Mouse (Mus musculus): ENCODE data around the gene Cdk2ap1. TPM values are rescaled to one million over a fixed set of nuclear protein-coding genes. Genes with fewer than 3 reads are reported as not detected.
"Not testable (repeated sequence)": the region's sequence is repeated elsewhere in the genome, so short reads cannot be mapped to it uniquely, and the experiment has no call there.

Gene Cdk2ap1
- polyA plus RNA-seq, 1 experiment from 2014 or later: 61.2 TPM

DNA sequence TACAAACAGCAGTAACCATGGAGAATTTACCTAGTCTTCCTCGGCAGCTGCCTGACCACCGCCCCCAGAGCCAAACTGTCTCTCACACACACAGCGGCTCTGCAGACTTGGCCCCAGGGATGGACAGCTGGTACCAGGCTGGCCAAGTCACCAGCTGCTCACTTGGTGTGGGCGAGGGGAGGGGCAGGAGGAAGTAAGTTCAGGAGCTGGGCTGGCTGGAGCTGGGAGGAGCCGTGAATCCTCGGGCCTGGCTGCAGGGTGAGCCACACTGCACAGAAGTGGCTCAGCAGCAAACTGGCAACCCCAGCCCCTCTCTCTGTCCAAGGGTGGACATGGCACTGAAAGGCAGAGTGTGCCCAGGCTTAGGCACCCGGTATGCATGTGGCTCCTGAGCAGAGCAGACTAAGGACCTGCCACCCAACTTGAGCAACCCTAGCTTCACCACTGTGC, 11.7 kb downstream of the Cdk2ap1 start:
- Histone ChIP-seq H3K4me3 (peak overlapping the region; percentile 100), H3K9me3 (replicated peaks) (no peaks in the 10 kb centered on the region), H3K4me2 (peak overlapping the region; percentile 88), H3K36me3 (peaks cover 33% of the 10 kb centered on the region), H3K27ac (ENCODE audit: poor library complexity, severe bottlenecking) (peak overlapping the region; percentile 99), H3K9ac (peak overlapping the region; percentile 100), H3K4me1 (replicated peaks) (peaks cover 29% of the 10 kb centered on the region), H3K27me3 (replicated peaks) (no peaks in the 10 kb centered on the region)
- WGBS: 38% methylated on average over 7 of the region's 7 CpGs
- peak; percentile 16; the same call in 1 of the 2 replicates for ATAC-seq (ENCODE audit: insufficient number of reproducible peaks, low FRiP score)

DNA sequence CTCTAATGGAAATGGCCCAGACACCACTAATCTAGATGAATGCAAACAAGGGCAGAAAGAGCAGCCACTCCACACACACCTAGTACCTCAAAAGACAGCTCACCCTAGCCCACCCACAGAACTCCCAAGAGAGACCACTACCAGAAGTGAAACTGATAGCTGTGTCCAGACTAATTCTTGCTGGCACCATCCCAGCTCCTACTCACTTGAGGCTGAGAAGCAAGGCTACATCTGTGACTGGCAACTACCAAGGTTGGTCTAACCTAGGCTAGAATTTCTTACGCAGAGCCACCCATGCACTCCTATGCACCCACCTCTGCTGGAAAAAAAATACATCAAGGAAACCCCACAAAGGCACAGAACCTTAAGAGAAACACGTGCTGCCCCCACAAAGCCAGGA, 12.5 kb downstream of the Cdk2ap1 start:
- 86% methylated on average over 2 of the region's 2 CpGs for WGBS
- Histone ChIP-seq H3K4me2 (peak overlapping the region; percentile 88; the same call in 1 of the 2 replicates), H3K4me1 (replicated peaks) (peaks cover 29% of the 10 kb centered on the region), H3K27me3 (replicated peaks) (no peaks in the 10 kb centered on the region), H3K27ac (ENCODE audit: poor library complexity, severe bottlenecking) (peak overlapping the region; percentile 99; the same call in 1 of the 2 replicates), H3K9me3 (replicated peaks) (no peaks in the 10 kb centered on the region), H3K4me3 (no peak overlapping the region), H3K36me3 (peaks cover 35% of the 10 kb centered on the region), H3K9ac (peak overlapping the region; percentile 100)
- no peak for ATAC-seq (ENCODE audit: insufficient number of reproducible peaks, low FRiP score)

- ATAC-seq (ENCODE audit: insufficient number of reproducible peaks, low FRiP score): no peak
- WGBS: 93% methylated on average over 17 of the region's 17 CpGs
- H3K4me3 ChIP-seq: no peak overlapping the region
Measured at GRCm38 (mm10) chr5:124349196-124349595, 13.7 kb downstream of the Cdk2ap1 start.

DNA sequence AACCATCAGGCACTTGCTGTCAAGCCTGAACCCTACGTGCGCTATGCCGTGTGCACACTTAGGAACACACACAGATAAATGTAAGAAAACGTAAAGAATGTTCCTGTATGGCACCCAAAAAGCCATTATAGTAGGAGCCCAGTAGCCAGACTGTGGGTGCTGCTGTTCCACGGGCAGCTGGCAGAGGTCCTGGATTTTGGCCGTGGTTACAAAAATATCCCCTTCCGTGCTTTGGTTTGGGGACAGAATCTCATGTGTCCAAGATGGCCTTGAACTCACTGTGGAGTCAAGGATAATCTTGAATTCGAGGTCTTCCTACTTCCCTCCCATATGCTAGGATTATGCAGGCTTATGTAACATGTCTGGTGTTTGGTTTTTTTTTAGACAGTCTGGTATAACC, 20.0 kb downstream of the Cdk2ap1 start:
- H3K36me3 ChIP-seq: peaks cover 40% of the 10 kb centered on the region
- H3K4me1 ChIP-seq (replicated peaks): peaks cover 30% of the 10 kb centered on the region
- no peak overlapping the region for H3K9ac ChIP-seq
- no peaks in the 10 kb centered on the region for H3K9me3 ChIP-seq (replicated peaks)
- no peak overlapping the region for H3K4me2 ChIP-seq
- 82% methylated on average over 8 of the region's 8 CpGs for WGBS
- no peaks in the 10 kb centered on the region for H3K27me3 ChIP-seq (replicated peaks)
- no peak overlapping the region for H3K4me3 ChIP-seq
- ATAC-seq (ENCODE audit: insufficient number of reproducible peaks, low FRiP score): no peak
- H3K27ac ChIP-seq (ENCODE audit: poor library complexity, severe bottlenecking): no peak overlapping the region

More at GRCm38 (mm10) chr5:124349196-124349595, 13.7 kb downstream of the Cdk2ap1 start:
- no peak overlapping the region for H3K4me2 ChIP-seq
- peaks cover 46% of the 10 kb centered on the region for H3K36me3 ChIP-seq
- peaks cover 29% of the 10 kb centered on the region for H3K4me1 ChIP-seq (replicated peaks)
- 0 out of 2 replicates have a peak overlapping the region, but pooled peaks have one; percentile 5 for H3K27ac ChIP-seq (ENCODE audit: poor library complexity, severe bottlenecking)
- H3K27me3 ChIP-seq (replicated peaks): no peaks in the 10 kb centered on the region
- peak overlapping the region; percentile 10; the same call in 1 of the 2 replicates for H3K9ac ChIP-seq
- H3K9me3 ChIP-seq (replicated peaks): no peaks in the 10 kb centered on the region

- not testable (repeated sequence) for H3K9me3 ChIP-seq (replicated peaks); H3K4me3 ChIP-seq; H3K27me3 ChIP-seq (replicated peaks); H3K27ac ChIP-seq (ENCODE audit: poor library complexity, severe bottlenecking); H3K4me2 ChIP-seq; H3K9ac ChIP-seq
- peaks cover 37% of the 10 kb centered on the region for H3K36me3 ChIP-seq
- peak; percentile 37; the same call in 1 of the 2 replicates for ATAC-seq (ENCODE audit: insufficient number of reproducible peaks, low FRiP score)
- H3K4me1 ChIP-seq (replicated peaks): peaks cover 40% of the 10 kb centered on the region
- WGBS: 69% methylated on average over 6 of the region's 6 CpGs
Measured at GRCm38 (mm10) chr5:124341753-124342339, 21.0 kb downstream of the Cdk2ap1 start.

- Histone ChIP-seq H3K27ac (ENCODE audit: poor library complexity, severe bottlenecking) (0 out of 2 replicates have a peak overlapping the region, but pooled peaks have one; percentile 57), H3K4me3 (no peak overlapping the region), H3K36me3 (peaks cover 16% of the 10 kb centered on the region), H3K4me2 (no peak overlapping the region), H3K9me3 (replicated peaks) (no peaks in the 10 kb centered on the region), H3K27me3 (replicated peaks) (no peaks in the 10 kb centered on the region), H3K9ac (peak overlapping the region; percentile 58; the same call in 1 of the 2 replicates), H3K4me1 (replicated peaks) (peaks cover 62% of the 10 kb centered on the region)
- WGBS: 84% methylated on average over 8 of the region's 8 CpGs
- no peak for ATAC-seq (ENCODE audit: insufficient number of reproducible peaks, low FRiP score)
Measured at GRCm38 (mm10) chr5:124338791-124339190, 24.1 kb downstream of the Cdk2ap1 start.

- Histone ChIP-seq H3K9me3 (replicated peaks) (no peaks in the 10 kb centered on the region), H3K4me2 (no peak overlapping the region), H3K27me3 (replicated peaks) (no peaks in the 10 kb centered on the region), H3K4me3 (no peak overlapping the region), H3K36me3 (peaks cover 13% of the 10 kb centered on the region), H3K27ac (ENCODE audit: poor library complexity, severe bottlenecking) (no peak overlapping the region), H3K9ac (no peak overlapping the region), H3K4me1 (replicated peaks) (peaks cover 68% of the 10 kb centered on the region)
- 69% methylated on average over 9 of the region's 9 CpGs for whole genome bisulfite sequencing
- no peak for ATAC-seq (ENCODE audit: insufficient number of reproducible peaks, low FRiP score)
Measured at GRCm38 (mm10) chr5:124337909-124338308, 25.0 kb downstream of the Cdk2ap1 start.

DNA sequence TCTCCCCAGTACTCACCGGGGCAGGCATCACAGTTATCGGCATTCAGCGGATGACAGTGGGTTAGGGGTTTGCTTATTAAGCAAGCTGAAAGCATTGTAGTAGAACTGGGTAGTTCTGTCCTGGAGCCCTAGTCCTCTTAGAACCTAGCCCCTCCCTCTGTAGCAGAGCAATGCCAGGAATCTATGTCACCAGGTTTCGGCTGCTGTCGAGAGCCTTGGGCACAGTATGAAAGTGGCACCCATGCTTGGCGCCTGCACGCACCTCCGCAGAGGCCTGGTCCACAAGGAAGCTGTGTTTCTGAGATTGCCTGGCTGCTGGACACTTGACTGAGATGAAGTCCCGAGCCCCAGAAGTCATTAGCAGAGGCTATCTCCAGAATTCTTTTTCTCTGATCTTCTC, 25.8 kb downstream of the Cdk2ap1 start:
- no peak overlapping the region for H3K4me2 ChIP-seq
- no peak overlapping the region for H3K4me3 ChIP-seq
- no peak overlapping the region; the same call in 1 of the 2 replicates for H3K27ac ChIP-seq (ENCODE audit: poor library complexity, severe bottlenecking)
- no peaks in the 10 kb centered on the region for H3K9me3 ChIP-seq (replicated peaks)
- ATAC-seq (ENCODE audit: insufficient number of reproducible peaks, low FRiP score): no peak
- peaks cover 13% of the 10 kb centered on the region for H3K36me3 ChIP-seq
- 69% methylated on average over 9 of the region's 9 CpGs for WGBS
- H3K27me3 ChIP-seq (replicated peaks): no peaks in the 10 kb centered on the region
- peaks cover 68% of the 10 kb centered on the region for H3K4me1 ChIP-seq (replicated peaks)
- no peak overlapping the region for H3K9ac ChIP-seq

- H3K4me2 ChIP-seq: peak overlapping the region; percentile 34
- H3K9me3 ChIP-seq (replicated peaks): no peaks in the 10 kb centered on the region
- 12% methylated on average over 6 of the region's 6 CpGs for WGBS
- ATAC-seq (ENCODE audit: insufficient number of reproducible peaks, low FRiP score): peak; percentile 86
- peaks cover 8% of the 10 kb centered on the region for H3K36me3 ChIP-seq
- H3K27me3 ChIP-seq (replicated peaks): no peaks in the 10 kb centered on the region
- peak overlapping the region; percentile 31; the same call in 1 of the 2 replicates for H3K9ac ChIP-seq
- peak overlapping the region; percentile 86 for H3K27ac ChIP-seq (ENCODE audit: poor library complexity, severe bottlenecking)
- H3K4me3 ChIP-seq: no peak overlapping the region
- peaks cover 53% of the 10 kb centered on the region for H3K4me1 ChIP-seq (replicated peaks)
Measured at GRCm38 (mm10) chr5:124334392-124334791, 28.5 kb downstream of the Cdk2ap1 start.

GRCm38 (mm10) chr5:124330086-124330485, 32.8 kb downstream of the Cdk2ap1 start:
- no peaks in the 10 kb centered on the region for H3K9me3 ChIP-seq (replicated peaks)
- peaks cover 32% of the 10 kb centered on the region for H3K4me1 ChIP-seq (replicated peaks)
- 88% methylated on average over 6 of the region's 6 CpGs for WGBS
- no peak for ATAC-seq (ENCODE audit: insufficient number of reproducible peaks, low FRiP score)
- no peaks in the 10 kb centered on the region for H3K27me3 ChIP-seq (replicated peaks)
- H3K4me3 ChIP-seq: no peak overlapping the region
- H3K4me2 ChIP-seq: no peak overlapping the region
- H3K27ac ChIP-seq (ENCODE audit: poor library complexity, severe bottlenecking): no peak overlapping the region
- H3K36me3 ChIP-seq: peaks cover 2% of the 10 kb centered on the region; the same call in 1 of the 2 replicates
- H3K9ac ChIP-seq: no peak overlapping the region

- H3K4me2 ChIP-seq: peak within 1 kb of the TSS; percentile 75
- H3K27me3 ChIP-seq (replicated peaks): no peaks in the 10 kb centered on the region
- H3K4me1 ChIP-seq (replicated peaks): peaks cover 14% of the 10 kb centered on the region
- ATAC-seq (ENCODE audit: insufficient number of reproducible peaks, low FRiP score): peak; percentile 98
- WGBS: under 1% methylated on average over 72 of the region's 72 CpGs
- peaks cover 13% of the 10 kb centered on the region for H3K36me3 ChIP-seq
- peak within 1 kb of the TSS; percentile 89 for H3K27ac ChIP-seq (ENCODE audit: poor library complexity, severe bottlenecking)
- H3K4me3 ChIP-seq: peak within 1 kb of the TSS; percentile 56
- H3K9ac ChIP-seq: peak within 1 kb of the TSS; percentile 77
- no peaks in the 10 kb centered on the region for H3K9me3 ChIP-seq (replicated peaks)
Measured at GRCm38 (mm10) chr5:124327510-124328364, 35.1 kb downstream of the Cdk2ap1 start, which contains the start of the genes Mphosph9 and 2810006K23Rik. Mphosph9 (minus strand) TSS chr5:124327972. 2810006K23Rik (plus strand) TSS chr5:124328089.

Measured in heart, embryonic 12.5 days (tissue).